Mouse (Mus musculus) CH12.LX (cell line): ENCODE data around the gene Olfr1373. TPM values are rescaled to one million over a fixed set of nuclear protein-coding genes. Genes with fewer than 3 reads are reported as not detected.

Experiments
- DNase-seq: peaks from one replicate; pipeline ENCODE4 v3.0.0-alpha.2; 2013; ENCODE audit errors: extremely low read depth
- H3K27ac ChIP-seq: 2 replicates; pipeline ENCODE4 v1.5.1; 2012; ENCODE audit warnings: low read depth, mild to moderate bottlenecking, control low read depth, moderate library complexity; ENCODE audit not compliant: insufficient read depth
- H3K27me3 ChIP-seq: replicated peaks from 2 replicates; pipeline ENCODE3; 2012; ENCODE audit warnings: inconsistent platforms
- H3K36me3 ChIP-seq, 2 experiments: replicated peaks in 1 of 2; 2 replicates each; pipeline versions ENCODE3 to v1.6.1; 2012; ENCODE audit warnings: inconsistent platforms in 1 of 2, low read length in 1 of 2, mild to moderate bottlenecking in 1 of 2, mixed read lengths in 1 of 2, moderate library complexity in 1 of 2; ENCODE audit not compliant: control insufficient read depth in 1 of 2, insufficient read depth in 1 of 2
- H3K4me1 ChIP-seq, 2 experiments: 2 replicates each; pipeline ENCODE4 v1.6.1; 2012; ENCODE audit warnings: inconsistent platforms in 1 of 2, moderate library complexity in 1 of 2; ENCODE audit not compliant: insufficient read depth in 2 of 2, control insufficient read depth in 1 of 2
- H3K4me2 ChIP-seq: 2 replicates; pipeline ENCODE4 v1.6.1; 2012; ENCODE audit warnings: low read depth, mild to moderate bottlenecking, control low read depth; ENCODE audit not compliant: poor library complexity, insufficient read depth, severe bottlenecking
- H3K4me3 ChIP-seq, 3 experiments: fragments of 150-350 bp in 1 of 3; sonication (generic) in 1 of 3; replicated peaks in 1 of 3; 2 replicates each; pipeline versions ENCODE3 to v1.5.1; 2011 to 2012; ENCODE audit warnings: low read depth in 2 of 3, low read length in 2 of 3, mild to moderate bottlenecking in 2 of 3, moderate library complexity in 2 of 3, control low read depth in 1 of 3, improper control_type of control experiment in 1 of 3, inconsistent platforms in 1 of 3, mixed read lengths in 1 of 3; ENCODE audit not compliant: poor library complexity in 1 of 3
- H3K79me2 ChIP-seq: replicated peaks from 2 replicates; pipeline ENCODE4 v1.6.1; 2012; ENCODE audit warnings: mild to moderate bottlenecking, moderate library complexity; ENCODE audit not compliant: control insufficient read depth, poor library complexity, insufficient read depth, severe bottlenecking; ENCODE audit errors: extremely low read depth
- H3K9ac ChIP-seq: 2 replicates; pipeline ENCODE4 v1.6.1; 2012; ENCODE audit warnings: low read depth, mild to moderate bottlenecking, control low read depth, moderate library complexity; ENCODE audit not compliant: insufficient read depth
- H3K9me3 ChIP-seq: replicated peaks from 2 replicates; pipeline ENCODE3; 2012; ENCODE audit warnings: low read length, inconsistent platforms, mixed read lengths
- BHLHE40 ChIP-seq: IDR thresholded peaks from 2 replicates; pipeline ENCODE4 v1.6.1; 2011; ENCODE audit warnings: mild to moderate bottlenecking, low read depth, low read length, improper control_type of control experiment
- CHD1 ChIP-seq: IDR thresholded peaks from 2 replicates; pipeline ENCODE4 v1.6.1; 2012; ENCODE audit warnings: low read depth, low read length, improper control_type of control experiment, inconsistent platforms
- CHD2 ChIP-seq: IDR thresholded peaks from 2 replicates; pipeline ENCODE4 v1.6.1; 2011; ENCODE audit warnings: low read length, improper control_type of control experiment
- CTCF ChIP-seq, 2 experiments: IDR thresholded peaks in 1 of 2; conservative IDR thresholded peaks in 1 of 2; 2 replicates each; pipeline ENCODE4 v1.5.1; 2011 to 2012; ENCODE audit warnings: low read depth in 2 of 2, low read length in 2 of 2, improper control_type of control experiment in 1 of 2, inconsistent platforms in 1 of 2, mild to moderate bottlenecking in 1 of 2, moderate library complexity in 1 of 2
- E2F4 ChIP-seq: IDR thresholded peaks from 2 replicates; pipeline ENCODE4 v1.6.1; 2011; ENCODE audit warnings: low read depth, low read length, improper control_type of control experiment; ENCODE audit not compliant: insufficient replicate concordance
- EP300 ChIP-seq: IDR thresholded peaks from 2 replicates; pipeline ENCODE4 v1.6.1; 2011; ENCODE audit warnings: low read length, improper control_type of control experiment
- HCFC1 ChIP-seq: IDR thresholded peaks from 2 replicates; pipeline ENCODE4 v1.6.1; 2012; ENCODE audit warnings: low read depth, mild to moderate bottlenecking, inconsistent platforms, low read length, improper control_type of control experiment
- IRF4 ChIP-seq: IDR thresholded peaks from 2 replicates; pipeline ENCODE4 v1.6.1; 2014; ENCODE audit warnings: low read depth, mild to moderate bottlenecking, inconsistent platforms, low read length, improper control_type of control experiment
- MAFK ChIP-seq: IDR thresholded peaks from 2 replicates; pipeline ENCODE4 v1.6.1; 2011; ENCODE audit warnings: low read length, improper control_type of control experiment; ENCODE audit not compliant: insufficient replicate concordance
- MAX ChIP-seq: IDR thresholded peaks from 2 replicates; pipeline ENCODE4 v1.6.1; 2011; ENCODE audit warnings: low read length, improper control_type of control experiment
- MYC ChIP-seq: IDR thresholded peaks from 2 replicates; pipeline ENCODE4 v1.6.1; 2011; ENCODE audit warnings: low read depth, mild to moderate bottlenecking, improper control_type of control experiment, low read length
- NELFE ChIP-seq: IDR thresholded peaks from 2 replicates; pipeline ENCODE4 v1.6.1; 2011; ENCODE audit warnings: low read depth, low read length, improper control_type of control experiment
- PAX5 ChIP-seq: IDR thresholded peaks from 2 replicates; pipeline ENCODE4 v1.6.1; 2012; ENCODE audit warnings: low read length, inconsistent platforms, mixed read lengths
- POLR2A ChIP-seq: IDR thresholded peaks from 2 replicates; pipeline ENCODE4 v1.6.1; 2011; ENCODE audit warnings: low read depth, mild to moderate bottlenecking, improper control_type of control experiment, low read length
- POLR2AphosphoS2 ChIP-seq: IDR thresholded peaks from 2 replicates; pipeline ENCODE4 v1.6.1; 2011; ENCODE audit warnings: low read depth, low read length, improper control_type of control experiment
- RAD21 ChIP-seq: IDR thresholded peaks from 2 replicates; pipeline ENCODE4 v1.6.1; 2011; ENCODE audit warnings: low read depth, mild to moderate bottlenecking, low read length, improper control_type of control experiment, moderate library complexity
- RCOR1 ChIP-seq: conservative IDR thresholded peaks from 2 replicates; pipeline ENCODE4 v1.6.1; 2012; ENCODE audit warnings: low read depth, mild to moderate bottlenecking, inconsistent platforms, low read length, improper control_type of control experiment
- SMC3 ChIP-seq: IDR thresholded peaks from 2 replicates; pipeline ENCODE4 v1.6.1; 2011; ENCODE audit warnings: low read depth, low read length, improper control_type of control experiment
- TBP ChIP-seq: conservative IDR thresholded peaks from 2 replicates; pipeline ENCODE4 v1.6.1; 2011; ENCODE audit warnings: low read depth, low read length, improper control_type of control experiment
- TCF12 ChIP-seq: IDR thresholded peaks from 2 replicates; pipeline ENCODE4 v1.6.1; 2014; ENCODE audit warnings: low read depth, mild to moderate bottlenecking, inconsistent platforms, low read length, improper control_type of control experiment
- UBTF ChIP-seq: IDR thresholded peaks from 2 replicates; pipeline ENCODE4 v1.6.1; 2012; ENCODE audit warnings: low read depth, mild to moderate bottlenecking, inconsistent platforms, low read length, improper control_type of control experiment, moderate library complexity
- USF2 ChIP-seq: conservative IDR thresholded peaks from 2 replicates; pipeline ENCODE4 v1.6.1; 2011; ENCODE audit warnings: low read depth, low read length, improper control_type of control experiment
- ZC3H11A ChIP-seq: IDR thresholded peaks from 2 replicates; pipeline ENCODE4 v1.6.1; 2012; ENCODE audit warnings: low read depth, mild to moderate bottlenecking, inconsistent platforms, low read length, improper control_type of control experiment
- ZKSCAN1 ChIP-seq: IDR thresholded peaks from 2 replicates; pipeline ENCODE4 v1.6.1; 2012; ENCODE audit warnings: low read depth, inconsistent platforms, low read length, improper control_type of control experiment, borderline replicate concordance
- ZNF384 ChIP-seq: IDR thresholded peaks from 2 replicates; pipeline ENCODE4 v1.6.1; 2012; ENCODE audit warnings: low read depth, low read length, improper control_type of control experiment, inconsistent platforms
- dilution Hi-C: fragments of 300-500 bp; cut with MboI; formaldehyde crosslinking; loops from 2 replicates; pipeline ENCODE4 v1.14.3; 2020; ENCODE audit warnings: low sequenced_read_pairs; ENCODE audit not compliant: extremely low pct_unique_long_range_greater_than_20kb, extremely low pct_ligation_motif_present
- in situ Hi-C: fragments of 300-500 bp; cut with MboI; formaldehyde crosslinking; loops from 3 replicates; pipeline ENCODE4 v1.14.3; 2019; ENCODE audit warnings: low sequenced_read_pairs, low pct_ligation_motif_present, low pct_unique_long_range_greater_than_20kb, mixed read lengths
- polyA plus RNA-seq: library from polyadenylated mRNA; unstranded; fragments of >175 nt; gene quantifications from 2 replicates; pipeline ENCODE4 v1.2.1, GENCODE M21; 2012; ENCODE audit warnings: low read depth; ENCODE audit not compliant: insufficient read length
- total RNA-seq, 2 experiments: library from RNA; depleted of rRNA; stranded (reverse); fragments of 300-350 nt in 1 of 2; fragments of >200 nt in 1 of 2; gene quantifications; 2 replicates each; pipeline ENCODE4 v1.2.3; 2012 to 2014

Gene Olfr1373
- total and polyA plus RNA-seq, 3 experiments, result not detected

- in situ Hi-C loops, result no loop called here
- H3K36me3 ChIP-seq, result peaks cover 8 to 56% of the 10 kb centered on the region in 2 experiments
- DNase-seq, result no peak
- H3K4me2 ChIP-seq, result no peak overlapping the region
- no peak overlapping the region for H3K9ac ChIP-seq
- no peaks in the 10 kb centered on the region for H3K27me3 ChIP-seq
- H3K27ac ChIP-seq, result no peak overlapping the region
- dilution Hi-C loops, result no loop called here
- H3K4me3 ChIP-seq, result no peak overlapping the region
- H3K9me3 ChIP-seq, result no peaks in the 10 kb centered on the region
- TF ChIP-seq MAX, result no peak
- no peak for TF ChIP-seq SMC3
- TF ChIP-seq RAD21, result no peak
- no peak for TF ChIP-seq CTCF (conservative IDR thresholded peaks at IDR 0.05 in 1 of 2, IDR thresholded peaks at IDR 0.05 in 1 of 2; ENCODE audit: low read depth in 2 of 2, low read length in 2 of 2)
- no peak for TF ChIP-seq TBP
- no peak for TF ChIP-seq BHLHE40
- TF ChIP-seq EP300, result no peak
- H3K4me1 ChIP-seq, result peaks cover 26 to 80% of the 10 kb centered on the region in 2 experiments
- peaks cover 98% of the 10 kb centered on the region for H3K79me2 ChIP-seq
Observed at GRCm38 (mm10) chr11:52105503-52105902, 39.8 kb downstream of the Olfr1373 start.

GRCm38 (mm10) chr11:52102977-52103376, 42.4 kb downstream of the Olfr1373 start:
- in situ Hi-C loops, result no loop called here
- Histone ChIP-seq H3K4me2 (0 out of 2 replicates have a peak overlapping the region, but pooled peaks have one; percentile 14), H3K4me3 (no peak overlapping the region), H3K27ac (no peak overlapping the region), H3K4me1 (peaks cover 21 to 67% of the 10 kb centered on the region in 2 experiments), H3K27me3 (no peaks in the 10 kb centered on the region), H3K79me2 (peaks cover 92% of the 10 kb centered on the region), H3K9me3 (no peaks in the 10 kb centered on the region), H3K9ac (no peak overlapping the region), H3K36me3 (peaks cover 8 to 47% of the 10 kb centered on the region in 2 experiments)
- DNase-seq, result no peak
- dilution Hi-C loops, result no loop called here
- TF ChIP-seq TBP, result no peak
- TF ChIP-seq MAFK, result peak; percentile 95
- TF ChIP-seq, all 38 proteins: peak for 1

- Histone ChIP-seq H3K79me2 (peaks cover 61% of the 10 kb centered on the region), H3K9me3 (no peaks in the 10 kb centered on the region), H3K4me2 (peak overlapping the region; percentile 66), H3K36me3 (peaks cover 8 to 35% of the 10 kb centered on the region in 2 experiments), H3K4me3 (peak overlapping the region; percentile 77 to 96 (median 85)), H3K27ac (no peak overlapping the region), H3K4me1 (peaks cover 23 to 56% of the 10 kb centered on the region in 2 experiments), H3K9ac (peak overlapping the region; percentile 100), H3K27me3 (no peaks in the 10 kb centered on the region)
- dilution Hi-C loops, result no loop called here
- DNase-seq, result peak; percentile 38
- in situ Hi-C loops, result no loop called here
- TF ChIP-seq POLR2AphosphoS2 (peak; percentile 80), CHD2 (0 out of 2 replicates have a peak, but pooled peaks have one; percentile 21), PAX5 (no peak), HCFC1 (no peak), POLR2A (no peak), CHD1 (peak; percentile 92), BHLHE40 (no peak), RCOR1 (0 out of 2 replicates have a peak, but pooled peaks have one; percentile 42), UBTF (0 out of 2 replicates have a peak, but pooled peaks have one; percentile 46), ZC3H11A (no peak), NELFE (0 out of 2 replicates have a peak, but pooled peaks have one; percentile 11), E2F4 (0 out of 2 replicates have a peak, but pooled peaks have one; percentile 31), MYC (no peak), EP300 (peak; percentile 37; the same call in 1 of the 2 replicates), ZNF384 (no peak), ZKSCAN1 (no peak), USF2 (no peak), IRF4 (no peak), CTCF (conservative IDR thresholded peaks at IDR 0.05 in 1 of 2, IDR thresholded peaks at IDR 0.05 in 1 of 2; ENCODE audit: low read depth in 2 of 2, low read length in 2 of 2) (no peak), SMC3 (no peak), MAFK (no peak), TCF12 (no peak)
Observed at GRCm38 (mm10) chr11:52099771-52100219, 45.5 kb downstream of the Olfr1373 start.
